Mouse (Mus musculus): ENCODE results near the gene Entpd3.

The Entpd3 gene

GRCm38 (mm10) chr9:120578701-120579100 is 39.1 kb downstream of the Entpd3 start:
- TF ChIP-seq POU5F1 (IDR thresholded peaks at IDR 0.05; ENCODE audit: borderline replicate concordance, low read length) (no peak), CTCF (conservative IDR thresholded peaks at IDR 0.05; ENCODE audit: low read length) (no peak), NANOG (IDR thresholded peaks at IDR 0.05; ENCODE audit: borderline replicate concordance, low read length) (no peak)
- Histone ChIP-seq H3K27me3 (ENCODE audit: insufficient read depth, low read length) (no peaks in the 10 kb centered on the region), H3K4me1 (replicated peaks; ENCODE audit: low read depth, low read length) (peaks cover 87% of the 10 kb centered on the region), H3K9me3 (ENCODE audit: low read length) (no peaks in the 10 kb centered on the region), H3K36me3 (ENCODE audit: insufficient read depth, low read length) (peaks cover 30% of the 10 kb centered on the region), H3K4me3 (replicated peaks; ENCODE audit: low read length) (no peak overlapping the region)

- peaks cover 79% of the 10 kb centered on the region for H3K4me1 ChIP-seq (replicated peaks; ENCODE audit: low read depth, low read length)
- H3K4me3 ChIP-seq (replicated peaks; ENCODE audit: low read length), result no peak overlapping the region
- peaks cover 18% of the 10 kb centered on the region for H3K36me3 ChIP-seq (ENCODE audit: insufficient read depth, low read length)
- TF ChIP-seq NANOG (IDR thresholded peaks at IDR 0.05; ENCODE audit: borderline replicate concordance, low read length) (no peak), CTCF (conservative IDR thresholded peaks at IDR 0.05; ENCODE audit: low read length) (no peak), POU5F1 (IDR thresholded peaks at IDR 0.05; ENCODE audit: borderline replicate concordance, low read length) (no peak)
- H3K27me3 ChIP-seq (ENCODE audit: insufficient read depth, low read length), result 0 out of 2 replicates have a peak, but pooled peaks cover 3% of the 10 kb centered on the region
- no peaks in the 10 kb centered on the region for H3K9me3 ChIP-seq (ENCODE audit: low read length)
Measured at GRCm38 (mm10) chr9:120579808-120580207, 40.2 kb downstream of the Entpd3 start.

- Histone ChIP-seq H3K36me3 (ENCODE audit: insufficient read depth, low read length) (no peaks in the 10 kb centered on the region), H3K4me3 (replicated peaks; ENCODE audit: low read length) (peak overlapping the region; percentile 71), H3K4me1 (replicated peaks; ENCODE audit: low read depth, low read length) (peaks cover 58% of the 10 kb centered on the region), H3K9me3 (ENCODE audit: low read length) (no peaks in the 10 kb centered on the region), H3K27me3 (ENCODE audit: insufficient read depth, low read length) (0 out of 2 replicates have a peak, but pooled peaks cover 3% of the 10 kb centered on the region)
- TF ChIP-seq NANOG (IDR thresholded peaks at IDR 0.05; ENCODE audit: borderline replicate concordance, low read length), result no peak
- no peak for TF ChIP-seq CTCF (conservative IDR thresholded peaks at IDR 0.05; ENCODE audit: low read length)
- TF ChIP-seq POU5F1 (IDR thresholded peaks at IDR 0.05; ENCODE audit: borderline replicate concordance, low read length), result no peak
Measured at GRCm38 (mm10) chr9:120581941-120582618, 42.5 kb downstream of the Entpd3 start.

GRCm38 (mm10) chr9:120582619-120583308 is 43.1 kb downstream of the Entpd3 start:
- H3K4me1 ChIP-seq (replicated peaks; ENCODE audit: low read depth, low read length), result peaks cover 54% of the 10 kb centered on the region
- 0 out of 2 replicates have a peak, but pooled peaks cover 3% of the 10 kb centered on the region for H3K27me3 ChIP-seq (ENCODE audit: insufficient read depth, low read length)
- peak overlapping the region; percentile 71 for H3K4me3 ChIP-seq (replicated peaks; ENCODE audit: low read length)
- peak; percentile 62 for TF ChIP-seq CTCF (conservative IDR thresholded peaks at IDR 0.05; ENCODE audit: low read length)
- no peak for TF ChIP-seq POU5F1 (IDR thresholded peaks at IDR 0.05; ENCODE audit: borderline replicate concordance, low read length)
- no peaks in the 10 kb centered on the region for H3K9me3 ChIP-seq (ENCODE audit: low read length)
- H3K36me3 ChIP-seq (ENCODE audit: insufficient read depth, low read length), result no peaks in the 10 kb centered on the region

GRCm38 (mm10) chr9:120583314-120583713 is 43.7 kb downstream of the Entpd3 start:
- peaks cover 48% of the 10 kb centered on the region for H3K4me1 ChIP-seq (replicated peaks; ENCODE audit: low read depth, low read length)
- no peaks in the 10 kb centered on the region for H3K9me3 ChIP-seq (ENCODE audit: low read length)
- H3K4me3 ChIP-seq (replicated peaks; ENCODE audit: low read length), result peak overlapping the region; percentile 71; the same call in 1 of the 2 replicates
- H3K36me3 ChIP-seq (ENCODE audit: insufficient read depth, low read length), result no peaks in the 10 kb centered on the region
- TF ChIP-seq CTCF (conservative IDR thresholded peaks at IDR 0.05; ENCODE audit: low read length) (no peak), POU5F1 (IDR thresholded peaks at IDR 0.05; ENCODE audit: borderline replicate concordance, low read length) (no peak), NANOG (IDR thresholded peaks at IDR 0.05; ENCODE audit: borderline replicate concordance, low read length) (no peak)
- H3K27me3 ChIP-seq (ENCODE audit: insufficient read depth, low read length), result 0 out of 2 replicates have a peak, but pooled peaks cover 3% of the 10 kb centered on the region

- H3K4me3 ChIP-seq (replicated peaks; ENCODE audit: low read length), result no peak overlapping the region
- TF ChIP-seq CTCF (conservative IDR thresholded peaks at IDR 0.05; ENCODE audit: low read length), result peak; percentile 64
- TF ChIP-seq POU5F1 (IDR thresholded peaks at IDR 0.05; ENCODE audit: borderline replicate concordance, low read length), result no peak
- TF ChIP-seq NANOG (IDR thresholded peaks at IDR 0.05; ENCODE audit: borderline replicate concordance, low read length), result no peak
- H3K4me1 ChIP-seq (replicated peaks; ENCODE audit: low read depth, low read length), result peaks cover 19% of the 10 kb centered on the region
- 0 out of 2 replicates have a peak, but pooled peaks cover 3% of the 10 kb centered on the region for H3K27me3 ChIP-seq (ENCODE audit: insufficient read depth, low read length)
- no peaks in the 10 kb centered on the region for H3K9me3 ChIP-seq (ENCODE audit: low read length)
- no peaks in the 10 kb centered on the region for H3K36me3 ChIP-seq (ENCODE audit: insufficient read depth, low read length)
Measured at GRCm38 (mm10) chr9:120586546-120586945, 46.9 kb downstream of the Entpd3 start.

- H3K36me3 ChIP-seq (ENCODE audit: insufficient read depth, low read length), result no peaks in the 10 kb centered on the region
- H3K4me1 ChIP-seq (replicated peaks; ENCODE audit: low read depth, low read length), result peaks cover 25% of the 10 kb centered on the region
- H3K27me3 ChIP-seq (ENCODE audit: insufficient read depth, low read length), result peaks cover 15% of the 10 kb centered on the region
- H3K4me3 ChIP-seq (replicated peaks; ENCODE audit: low read length), result no peak overlapping the region
- TF ChIP-seq NANOG (IDR thresholded peaks at IDR 0.05; ENCODE audit: borderline replicate concordance, low read length) (no peak), POU5F1 (IDR thresholded peaks at IDR 0.05; ENCODE audit: borderline replicate concordance, low read length) (no peak), CTCF (conservative IDR thresholded peaks at IDR 0.05; ENCODE audit: low read length) (peak; percentile 89)
- no peaks in the 10 kb centered on the region; the same call in 1 of the 2 replicates for H3K9me3 ChIP-seq (ENCODE audit: low read length)
Measured at GRCm38 (mm10) chr9:120591490-120591889, 51.9 kb downstream of the Entpd3 start.

GRCm38 (mm10) chr9:120593383-120594101 is 53.9 kb downstream of the Entpd3 start:
- no peaks in the 10 kb centered on the region for H3K36me3 ChIP-seq (ENCODE audit: insufficient read depth, low read length)
- H3K4me3 ChIP-seq (replicated peaks; ENCODE audit: low read length), result no peak overlapping the region
- TF ChIP-seq POU5F1 (IDR thresholded peaks at IDR 0.05; ENCODE audit: borderline replicate concordance, low read length) (no peak), CTCF (conservative IDR thresholded peaks at IDR 0.05; ENCODE audit: low read length) (0 out of 2 replicates have a peak, but pooled peaks have one; percentile 5), NANOG (IDR thresholded peaks at IDR 0.05; ENCODE audit: borderline replicate concordance, low read length) (peak; percentile 75; the same call in 1 of the 2 replicates)
- H3K27me3 ChIP-seq (ENCODE audit: insufficient read depth, low read length), result peaks cover 15% of the 10 kb centered on the region
- H3K9me3 ChIP-seq (ENCODE audit: low read length), result no peaks in the 10 kb centered on the region; the same call in 1 of the 2 replicates
- H3K4me1 ChIP-seq (replicated peaks; ENCODE audit: low read depth, low read length), result peaks cover 25% of the 10 kb centered on the region

Measured in E14TG2a.4 (cell line).